Mouse (Mus musculus) bone marrow, adult 2 months (tissue): ENCODE results near the gene Cdk13.

Source experiments
- CTCF ChIP-seq: fragments of 200-500 bp; IDR thresholded peaks from 2 replicates; pipeline ENCODE4 v1.5.1; 2011; ENCODE audit warnings: low read length, control low read depth; ENCODE audit not compliant: control insufficient read depth, insufficient read depth
- POLR2A ChIP-seq: fragments of 200-500 bp; IDR thresholded peaks from 2 replicates; pipeline ENCODE4 v1.6.1; 2011; ENCODE audit warnings: low read depth, mild to moderate bottlenecking, control low read depth, low read length, borderline replicate concordance; ENCODE audit not compliant: control insufficient read depth

- TF ChIP-seq POLR2A: no peak
- TF ChIP-seq CTCF: no peak
Observed at GRCm38 (mm10) chr13:17690686-17691085, 114.2 kb downstream of the Cdk13 start.
